Mouse (Mus musculus) testis, adult 2 months (tissue): ENCODE measurements at regions not wholly inside any gene's neighbourhood (a gene's known extent, or its start where the extent isn't known, plus 50 kb on each side); places are given as distances from the start of the nearest gene placed in this dataset.
"Not testable (repeated sequence)": the region's sequence is repeated elsewhere in the genome, so short reads cannot be mapped to it uniquely, and the experiment has no call there.

Experiments used
- H3K27ac ChIP-seq: fragments of 200-500 bp; 2 replicates; pipeline ENCODE4 v1.5.1; 2012; ENCODE audit warnings: low read depth, low read length; ENCODE audit not compliant: control insufficient read depth, insufficient read depth
- H3K27me3 ChIP-seq: fragments of 200-500 bp; 2 replicates; pipeline ENCODE4 v1.6.1; 2012; ENCODE audit warnings: mild to moderate bottlenecking, low read length, moderate library complexity; ENCODE audit not compliant: control insufficient read depth, insufficient read depth
- H3K36me3 ChIP-seq: fragments of 200-500 bp; 2 replicates; pipeline ENCODE4 v1.6.1; 2012; ENCODE audit warnings: mild to moderate bottlenecking, low read length; ENCODE audit not compliant: control insufficient read depth, insufficient read depth
- H3K4me1 ChIP-seq: fragments of 200-500 bp; 2 replicates; pipeline ENCODE4 v1.6.1; 2012; ENCODE audit warnings: low read length; ENCODE audit not compliant: control insufficient read depth, insufficient read depth
- H3K4me3 ChIP-seq: fragments of 200-500 bp; 2 replicates; pipeline ENCODE4 v1.5.1; 2012; ENCODE audit warnings: low read depth, mild to moderate bottlenecking, low read length, moderate library complexity, mixed read lengths; ENCODE audit not compliant: control insufficient read depth
- CTCF ChIP-seq: fragments of 200-500 bp; IDR thresholded peaks from 2 replicates; pipeline ENCODE4 v1.5.1; 2012; ENCODE audit warnings: low read depth, mild to moderate bottlenecking, inconsistent platforms, low read length, moderate library complexity; ENCODE audit not compliant: control insufficient read depth, insufficient read depth, insufficient replicate concordance
- POLR2A ChIP-seq: fragments of 200-500 bp; IDR thresholded peaks from 2 replicates; pipeline ENCODE4 v1.6.1; 2012; ENCODE audit warnings: low read depth, mild to moderate bottlenecking, inconsistent platforms, low read length, moderate library complexity; ENCODE audit not compliant: control insufficient read depth

DNA sequence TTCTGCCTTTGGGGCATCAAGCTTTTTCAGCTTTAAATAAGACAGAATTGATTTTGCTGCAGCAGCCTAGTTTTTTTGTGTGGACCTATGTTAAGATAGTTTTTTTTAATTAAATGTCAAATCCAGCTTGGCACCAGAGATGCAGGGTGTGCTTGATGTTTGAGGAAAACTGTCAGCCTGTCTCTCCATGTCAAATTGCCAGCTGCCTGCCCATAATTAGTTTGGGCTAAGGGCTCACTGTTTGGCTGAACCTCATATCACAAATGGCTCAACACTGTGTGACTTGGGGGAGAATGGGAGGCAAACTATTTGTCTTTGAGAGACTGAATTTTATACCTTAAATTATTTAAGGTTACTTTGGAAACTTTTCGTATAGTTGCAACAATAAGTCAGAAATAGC, 252.7 kb upstream of the Tram1l1 start:
- Histone ChIP-seq H3K36me3 (no peaks in the 10 kb centered on the region), H3K27me3 (no peaks in the 10 kb centered on the region), H3K4me3 (no peak overlapping the region), H3K27ac (no peak overlapping the region), H3K4me1 (no peaks in the 10 kb centered on the region)
- TF ChIP-seq POLR2A, result no peak
- no peak for TF ChIP-seq CTCF

DNA sequence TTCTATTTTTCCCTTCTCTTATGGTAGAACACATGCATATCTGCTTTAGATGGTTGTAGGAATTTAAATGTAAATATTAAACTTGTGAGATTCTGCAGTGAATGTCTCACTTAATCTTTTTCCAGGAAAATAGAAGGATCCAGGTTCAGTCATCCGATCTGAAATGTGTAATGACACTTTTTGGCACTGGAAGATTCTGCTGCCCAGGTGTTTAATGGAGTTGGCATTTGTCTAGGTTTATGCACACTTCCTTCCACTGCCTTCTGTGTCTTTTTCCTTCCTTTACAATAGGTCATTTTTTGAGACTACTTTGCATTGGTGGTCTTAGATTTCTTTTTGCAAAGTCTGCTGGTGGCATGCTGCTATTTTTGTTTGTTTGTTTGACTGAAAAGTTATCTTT, 251.5 kb upstream of the Tram1l1 start:
- H3K36me3 ChIP-seq, result no peaks in the 10 kb centered on the region
- H3K4me1 ChIP-seq, result no peaks in the 10 kb centered on the region
- H3K27ac ChIP-seq, result no peak overlapping the region
- no peak overlapping the region for H3K4me3 ChIP-seq
- no peaks in the 10 kb centered on the region for H3K27me3 ChIP-seq
- TF ChIP-seq POLR2A (no peak), CTCF (no peak)

- no peaks in the 10 kb centered on the region for H3K36me3 ChIP-seq
- H3K4me3 ChIP-seq, result no peak overlapping the region
- H3K4me1 ChIP-seq, result no peaks in the 10 kb centered on the region
- no peak for TF ChIP-seq POLR2A
- TF ChIP-seq CTCF, result no peak
- no peak overlapping the region for H3K27ac ChIP-seq
- no peaks in the 10 kb centered on the region for H3K27me3 ChIP-seq
These were observed 244.6 kb upstream of the Tram1l1 start for GRCm38 (mm10) chr3:124075974-124076606.

DNA sequence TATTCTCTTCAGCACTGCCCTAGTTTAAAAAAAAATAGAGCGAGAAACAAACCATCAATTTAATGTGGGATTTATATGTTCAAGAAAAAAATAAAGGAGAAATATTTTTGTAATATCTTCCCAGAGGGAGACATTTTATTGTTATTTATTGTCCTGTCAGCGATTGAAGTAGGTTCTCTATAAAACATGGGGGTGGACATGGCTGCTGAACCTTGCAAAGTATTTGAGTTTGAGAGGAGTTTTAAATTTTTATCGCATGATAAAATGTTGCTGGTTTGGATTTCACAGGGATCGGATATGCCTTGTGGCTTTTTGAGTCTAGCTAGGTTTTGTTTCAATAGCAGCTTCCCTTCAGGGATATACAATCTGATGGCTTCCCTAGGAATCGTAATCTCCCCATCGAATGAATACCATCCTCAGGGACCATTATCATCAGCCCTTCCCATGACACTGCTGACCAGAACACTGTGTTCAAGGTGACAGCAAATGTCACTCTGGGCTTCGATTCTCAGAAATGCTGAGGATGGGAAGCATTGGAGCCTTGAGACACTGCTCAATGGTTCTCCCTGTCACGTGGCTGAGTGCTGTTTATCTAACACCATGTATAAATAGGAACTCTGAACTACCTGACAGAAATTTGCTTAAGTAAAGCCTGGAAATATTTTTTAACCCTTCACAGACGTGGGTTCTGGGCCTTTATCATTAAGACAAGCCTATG, 228.1 kb upstream of the Tram1l1 start:
- H3K4me3 ChIP-seq, result no peak overlapping the region
- no peak overlapping the region for H3K27ac ChIP-seq
- no peaks in the 10 kb centered on the region for H3K4me1 ChIP-seq
- H3K27me3 ChIP-seq, result no peaks in the 10 kb centered on the region
- no peak for TF ChIP-seq POLR2A
- TF ChIP-seq CTCF, result no peak
- no peaks in the 10 kb centered on the region for H3K36me3 ChIP-seq

DNA sequence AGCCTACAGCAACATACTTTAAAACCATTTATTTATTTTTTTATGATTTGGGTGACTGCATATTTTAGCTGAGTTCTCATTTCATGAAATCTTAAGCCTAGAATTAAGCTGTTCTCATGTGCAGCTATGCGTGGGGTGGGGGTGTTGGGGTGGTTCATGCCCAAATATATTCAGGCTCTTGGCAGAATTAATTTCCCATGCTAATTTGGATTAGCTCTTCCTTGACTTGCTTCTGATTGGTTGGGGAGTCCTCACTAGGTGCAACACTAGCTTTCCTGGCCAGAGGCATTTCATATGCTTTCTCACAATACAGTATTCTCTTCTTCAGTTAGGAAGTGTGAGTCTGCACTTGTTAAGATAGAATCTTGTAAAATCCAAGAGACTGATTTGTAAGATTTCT, 206.7 kb upstream of the Tram1l1 start:
- H3K4me3 ChIP-seq, result no peak overlapping the region
- H3K4me1 ChIP-seq, result no peaks in the 10 kb centered on the region
- H3K27me3 ChIP-seq, result no peaks in the 10 kb centered on the region
- no peak overlapping the region for H3K27ac ChIP-seq
- TF ChIP-seq CTCF (no peak), POLR2A (no peak)
- H3K36me3 ChIP-seq, result no peaks in the 10 kb centered on the region

- TF ChIP-seq POLR2A, result no peak
- TF ChIP-seq CTCF, result no peak
- Histone ChIP-seq H3K27ac (no peak overlapping the region), H3K27me3 (no peaks in the 10 kb centered on the region), H3K36me3 (no peaks in the 10 kb centered on the region), H3K4me3 (no peak overlapping the region), H3K4me1 (no peaks in the 10 kb centered on the region)
These were observed 164.4 kb upstream of the Tram1l1 start for GRCm38 (mm10) chr3:124156255-124156654.

GRCm38 (mm10) chr3:124157858-124158655, 162.6 kb upstream of the Tram1l1 start:
- H3K36me3 ChIP-seq, result no peaks in the 10 kb centered on the region
- H3K4me1 ChIP-seq, result no peaks in the 10 kb centered on the region
- H3K27ac ChIP-seq, result no peak overlapping the region
- H3K4me3 ChIP-seq, result no peak overlapping the region
- no peak for TF ChIP-seq CTCF
- no peak for TF ChIP-seq POLR2A
- no peaks in the 10 kb centered on the region for H3K27me3 ChIP-seq

- H3K4me1 ChIP-seq, H3K27ac ChIP-seq, H3K27me3 ChIP-seq, H3K36me3 ChIP-seq, H3K4me3 ChIP-seq: not testable (repeated sequence)
These were observed 127.3 kb upstream of the Tram1l1 start for GRCm38 (mm10) chr3:124193331-124193730.

DNA sequence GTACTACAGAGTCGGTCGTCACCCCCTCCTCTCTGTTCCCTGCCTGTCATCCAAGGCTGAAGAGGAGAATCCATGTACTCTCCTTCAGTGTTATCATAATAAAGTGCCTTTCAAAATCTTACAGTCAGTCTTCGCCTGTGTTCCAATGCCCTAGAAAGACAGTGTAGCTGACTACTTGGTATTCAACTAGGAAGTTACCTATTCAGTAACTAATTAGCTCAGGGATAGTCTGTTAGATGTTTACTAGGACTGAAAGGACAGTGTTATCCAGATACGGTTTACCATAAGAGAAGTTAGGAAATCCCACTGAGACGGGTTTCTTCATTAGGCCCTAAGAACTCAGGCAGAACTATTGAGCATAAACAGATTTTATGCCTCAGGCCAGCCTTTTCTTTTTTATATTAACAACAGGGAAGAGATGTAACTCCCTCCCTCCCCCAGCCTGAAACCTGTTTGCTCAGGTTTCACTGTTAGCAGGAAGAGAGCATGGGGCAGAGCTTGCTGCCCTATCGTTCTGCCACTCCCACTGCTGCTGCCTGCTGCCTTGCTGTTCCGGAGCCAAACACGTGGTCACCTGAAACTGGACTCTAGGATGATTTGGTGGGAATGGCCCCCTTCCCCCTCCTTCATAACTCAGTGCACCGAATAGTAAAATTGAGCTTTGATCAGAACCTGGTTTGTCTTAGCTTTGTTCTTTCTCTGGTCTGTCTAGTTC, 120.3 kb upstream of the Tram1l1 start:
- H3K27ac ChIP-seq, H3K27me3 ChIP-seq, H3K4me1 ChIP-seq, H3K36me3 ChIP-seq, H3K4me3 ChIP-seq: not testable (repeated sequence)
